23 mouse cellular contexts compared by ENCODE assay signal in genomic region chr12:35268006-35268405, GRCm38 (mm10).
"Had no signal": no experiment of that assay in that cellular context is flagged by ENCODE, and none has a peak within 500 bp of the region (broad histone marks: within the 10 kb centered on the region; RNA-seq: fewer than 3 reads in every experiment).

No protein-coding gene starts in this region.

- DNase-seq: gastrocnemius, postnatal 14 days; heart, adult 2 months; heart, postnatal 14 days; heart, postnatal 4 days; kidney, adult 11 months; kidney, adult 2 months; kidney, postnatal 14 days; kidney, postnatal 36 days; layer of hippocampus, adult 9-11 months; layer of hippocampus, postnatal 36 days; left cerebral cortex, postnatal 4 days had no signal

- H3K9me3 ChIP-seq: heart, embryonic 13.5 days; heart, embryonic 15.5 days; hindbrain, embryonic 10.5 days; hindbrain, embryonic 13.5 days; hindbrain, embryonic 15.5 days; limb, embryonic 13.5 days; limb, embryonic 15.5 days; liver, embryonic 12.5 days had no signal

- H3K4me1 ChIP-seq: heart, embryonic 13.5 days; heart, embryonic 15.5 days; hindbrain, embryonic 10.5 days; hindbrain, embryonic 13.5 days; hindbrain, embryonic 15.5 days; liver, embryonic 12.5 days had no signal

- H3K4me3 ChIP-seq: heart, adult 2 months; heart, embryonic 13.5 days; heart, embryonic 15.5 days; hindbrain, embryonic 10.5 days; hindbrain, embryonic 13.5 days; hindbrain, embryonic 15.5 days; limb, embryonic 13.5 days; limb, embryonic 15.5 days; liver, embryonic 12.5 days had no signal

- ATAC-seq: hindbrain, postnatal 0 days; intestine, embryonic 16.5 days; liver, embryonic 12.5 days had no signal

- H3K9ac ChIP-seq: heart, embryonic 13.5 days; heart, embryonic 15.5 days; hindbrain, embryonic 13.5 days; hindbrain, embryonic 15.5 days; limb, embryonic 13.5 days; limb, embryonic 15.5 days; liver, embryonic 12.5 days; liver, embryonic 14.5 days had no signal

- H3K36me3 ChIP-seq: heart, embryonic 13.5 days; heart, embryonic 15.5 days; hindbrain, embryonic 10.5 days; hindbrain, embryonic 13.5 days; hindbrain, embryonic 15.5 days; limb, embryonic 13.5 days; limb, embryonic 15.5 days; liver, embryonic 12.5 days had no signal

- H3K4me2 ChIP-seq: heart, embryonic 11.5 days; heart, embryonic 13.5 days; heart, embryonic 15.5 days; hindbrain, embryonic 13.5 days; hindbrain, embryonic 15.5 days; limb, embryonic 13.5 days; limb, embryonic 15.5 days; liver, embryonic 12.5 days had no signal

- H3K27me3 ChIP-seq: heart, embryonic 13.5 days; heart, embryonic 15.5 days; hindbrain, embryonic 13.5 days; hindbrain, embryonic 15.5 days; limb, embryonic 13.5 days; limb, embryonic 15.5 days; liver, embryonic 12.5 days had no signal

- H3K27ac ChIP-seq: heart, adult 2 months; heart, embryonic 13.5 days; heart, embryonic 15.5 days; hindbrain, embryonic 10.5 days; hindbrain, embryonic 13.5 days; hindbrain, embryonic 15.5 days; hindbrain, postnatal 0 days; limb, embryonic 13.5 days; liver, embryonic 12.5 days; liver, embryonic 14.5 days had no signal
